Mouse (Mus musculus): ENCODE data around the gene Olfr1208. TPM values are rescaled to one million over a fixed set of nuclear protein-coding genes. Genes with fewer than 3 reads are reported as not detected.

Gene Olfr1208
- not detected for total RNA-seq (2023)

DNA sequence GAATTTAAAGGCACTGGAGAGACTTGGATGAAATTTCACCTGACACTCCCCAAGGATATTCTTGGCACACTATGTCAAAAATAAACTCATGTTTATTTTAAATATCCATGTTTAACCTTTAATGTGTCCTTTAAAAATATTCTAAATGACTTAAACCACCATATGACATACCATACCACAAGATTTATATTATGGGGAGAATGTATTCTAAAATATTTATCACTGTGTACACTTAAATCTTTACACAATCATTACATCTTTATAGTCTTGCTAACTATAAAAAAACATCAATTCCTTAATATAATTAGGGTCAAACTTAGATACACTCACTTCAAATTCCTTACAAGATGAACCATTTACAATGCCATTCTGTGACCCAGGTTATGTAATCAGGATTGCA lies at the start of gene Olfr1208:
Gene Olfr1208 (minus strand): TSS at position 101 of the 400 bp plus-strand sequence.

DNA sequence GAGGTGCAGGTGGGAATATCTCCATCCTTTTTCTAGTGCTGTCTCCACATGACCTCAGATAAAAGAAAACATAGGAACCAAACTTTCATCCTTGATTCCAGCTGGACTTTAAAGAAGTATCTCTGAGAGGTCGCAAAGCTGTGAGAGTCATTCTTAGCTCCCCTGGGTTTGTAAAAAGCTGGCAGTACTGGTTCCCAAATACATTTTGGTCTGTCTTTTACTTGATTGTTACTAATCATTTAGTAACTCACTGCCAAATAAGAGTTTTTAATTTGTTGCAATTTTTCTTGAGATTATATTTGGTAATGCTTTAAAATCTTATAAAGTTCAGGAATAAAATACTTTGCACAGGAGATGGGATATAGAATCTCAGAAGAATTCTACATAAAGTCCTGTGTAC lies 35.9 kb upstream of the Olfr1208 start, which contains the start of gene Olfr1211:
Gene Olfr1211 (minus strand): TSS at position 101 of the 400 bp plus-strand sequence.

DNA sequence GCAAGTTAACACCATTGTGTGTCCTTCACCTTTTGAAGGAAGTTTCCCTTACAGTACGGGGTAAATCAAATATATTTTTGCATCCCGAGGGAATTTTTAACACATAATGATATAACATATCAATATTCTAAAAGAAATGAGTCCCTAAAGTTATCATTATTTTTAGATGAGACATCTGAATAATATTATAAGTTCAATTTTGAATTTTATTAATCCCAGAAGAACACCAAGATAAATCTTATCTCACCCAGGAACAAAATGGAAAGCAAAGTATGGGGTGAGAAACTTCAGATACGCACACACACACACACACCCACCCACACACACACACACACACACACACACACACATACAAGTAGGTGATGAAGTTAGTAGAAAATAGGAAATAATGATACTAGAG lies 12.9 kb upstream of the Olfr1208 start, which contains the start of gene Olfr1209:
Gene Olfr1209 (minus strand): TSS at position 101 of the 400 bp plus-strand sequence.

DNA sequence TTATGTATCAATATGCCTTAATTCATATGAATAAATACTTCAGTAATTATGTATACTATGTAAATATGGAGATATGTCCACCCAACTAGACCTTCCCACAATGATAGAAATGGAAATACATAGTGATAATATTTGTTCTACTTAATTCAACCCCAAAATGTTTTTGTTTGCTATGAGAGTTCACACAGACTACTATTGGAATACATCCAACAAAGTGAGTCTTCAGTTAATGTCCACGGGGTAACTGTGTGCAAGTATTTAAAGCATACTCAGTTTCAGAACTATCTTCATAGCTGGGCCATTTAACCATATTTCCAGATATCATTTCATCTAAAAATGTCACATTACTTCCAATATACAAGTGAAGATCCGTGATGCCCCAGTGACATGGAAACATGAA lies 39.2 kb downstream of the Olfr1208 start, which contains the start of gene Olfr1206:
Gene Olfr1206 (plus strand): TSS at position 301 of the 400 bp plus-strand sequence.

DNA sequence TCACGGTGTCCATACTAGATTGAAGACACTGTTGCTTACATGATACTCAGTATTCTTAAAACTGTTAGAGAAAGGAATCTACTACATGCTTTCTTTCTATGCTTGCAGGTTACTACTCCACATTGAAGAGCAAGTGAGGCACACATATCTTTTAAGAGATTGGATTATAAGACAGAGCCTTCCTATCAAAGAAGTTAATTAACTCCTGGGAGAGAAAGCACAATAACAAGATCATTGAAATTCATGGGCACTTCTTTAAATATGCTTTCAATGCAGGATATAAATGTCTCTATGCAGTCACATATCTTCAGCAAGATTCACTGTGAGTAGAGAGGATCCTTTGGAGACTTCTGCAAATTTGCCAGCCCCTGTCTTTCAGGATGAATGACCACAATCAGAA lies 53.1 kb downstream of the Olfr1208 start, which contains the start of gene Olfr1204:
Gene Olfr1204 (plus strand): TSS at position 301 of the 400 bp plus-strand sequence.

Other genes with a start within 250 kb of the Olfr1208 start
- not detected for gene Olfr1193, start 226.7 kb downstream of the Olfr1208 start, total RNA-seq (2023)
- gene Olfr1195, start 213.1 kb downstream of the Olfr1208 start, total RNA-seq (2023), result not detected
- not detected for gene Olfr1196, start 197.7 kb downstream of the Olfr1208 start, total RNA-seq (2023)
- gene Olfr1197, start 169.9 kb downstream of the Olfr1208 start, total RNA-seq (2023), result not detected
- gene Olfr1198, start 150.9 kb downstream of the Olfr1208 start, total RNA-seq (2023), result not detected
- gene Olfr1199, start 141.8 kb downstream of the Olfr1208 start, total RNA-seq (2023), result not detected
- gene Olfr1200, start 131.8 kb downstream of the Olfr1208 start, total RNA-seq (2023), result not detected
- not detected for gene Olfr1201, start 109.3 kb downstream of the Olfr1208 start, total RNA-seq (2023)
- gene Olfr1202, start 87.8 kb downstream of the Olfr1208 start, total RNA-seq (2023), result not detected
- not detected for gene Olfr1205, start 72.6 kb downstream of the Olfr1208 start, total RNA-seq (2023)
- not detected for gene Olfr1204, start 53.0 kb downstream of the Olfr1208 start, total RNA-seq (2023)
- gene Olfr1206, start 39.1 kb downstream of the Olfr1208 start, total RNA-seq (2023), result not detected
- not detected for gene Olfr1209, start 12.8 kb upstream of the Olfr1208 start, total RNA-seq (2023)
- gene Olfr1211, start 35.8 kb upstream of the Olfr1208 start, total RNA-seq (2023), result not detected
- not detected for gene Olfr1212, start 51.7 kb upstream of the Olfr1208 start, total RNA-seq (2023)
- not detected for gene Gm13762, start 78.0 kb upstream of the Olfr1208 start, total RNA-seq (2023)
- not detected for gene Olfr1214, start 90.3 kb upstream of the Olfr1208 start, total RNA-seq (2023)
- gene Olfr1215, start 104.7 kb upstream of the Olfr1208 start, total RNA-seq (2023), result not detected
- gene Olfr1216, start 116.0 kb upstream of the Olfr1208 start, total RNA-seq (2023), result not detected
- gene Olfr1217, start 129.8 kb upstream of the Olfr1208 start, total RNA-seq (2023), result not detected
- gene Olfr1218, start 158.9 kb upstream of the Olfr1208 start, total RNA-seq (2023), result not detected
- not detected for gene Olfr1219, start 181.2 kb upstream of the Olfr1208 start, total RNA-seq (2023)
- gene Olfr1220, start 204.5 kb upstream of the Olfr1208 start, total RNA-seq (2023), result not detected
- gene Olfr1221, start 215.0 kb upstream of the Olfr1208 start, total RNA-seq (2023), result not detected
- gene Olfr1222, start 230.7 kb upstream of the Olfr1208 start, total RNA-seq (2023), result not detected
- not detected for gene Olfr1223, start 249.2 kb upstream of the Olfr1208 start, total RNA-seq (2023)

All from CD8-positive naive resting alpha-beta T cell, adult 57 days (primary cell).